Mouse (Mus musculus) spleen, postnatal 4 days (tissue): ENCODE data around the gene Adamts4.
"Not testable (repeated sequence)": the region's sequence is repeated elsewhere in the genome, so short reads cannot be mapped to it uniquely, and the experiment has no call there.

Experiments
- DNase-seq, 2 experiments: peaks; one replicate each; pipeline ENCODE4 v3.0.0; 2022; ENCODE audit warnings: low spot score in 2 of 2

Adamts4 gene

GRCm38 (mm10) chr1:171279012-171279705 is 28.9 kb downstream of the Adamts4 start:
- peak; percentile 14 to 63 for DNase-seq

- DNase-seq = peak; percentile 19 to 67
Observed at GRCm38 (mm10) chr1:171279721-171280120, 29.5 kb downstream of the Adamts4 start.

GRCm38 (mm10) chr1:171280250-171280915 is 30.2 kb downstream of the Adamts4 start:
- peak in 1 of 2 experiments; percentile 75 for DNase-seq

GRCm38 (mm10) chr1:171280916-171281527 is 30.8 kb downstream of the Adamts4 start, which contains the start of gene Ppox:
Ppox (minus strand) TSS chr1:171281186.
- peak; percentile 92 for DNase-seq

- peak; percentile 89 to 95 for DNase-seq
Observed at GRCm38 (mm10) chr1:171281528-171281923, 31.3 kb downstream of the Adamts4 start.

GRCm38 (mm10) chr1:171282086-171282805 is 32.0 kb downstream of the Adamts4 start:
- peak; percentile 16 to 63 for DNase-seq

- peak in 1 of 2 experiments; percentile 59 for DNase-seq
Observed at GRCm38 (mm10) chr1:171283188-171284160, 33.3 kb downstream of the Adamts4 start.

- peak in 1 of 2 experiments; percentile 65 for DNase-seq
Observed at GRCm38 (mm10) chr1:171284491-171284890, 34.3 kb downstream of the Adamts4 start.

GRCm38 (mm10) chr1:171285096-171285892 is 35.1 kb downstream of the Adamts4 start:
- DNase-seq = peak in 1 of 2 experiments; percentile 62

GRCm38 (mm10) chr1:171286517-171286916 is 36.3 kb downstream of the Adamts4 start:
- peak in 1 of 2 experiments; percentile 73 for DNase-seq

- peak; percentile 93 to 96 for DNase-seq
Observed at GRCm38 (mm10) chr1:171287136-171288081, 37.2 kb downstream of the Adamts4 start, which contains the start of gene Usp21. Usp21 (minus strand) TSS chr1:171287991.

- no peak for DNase-seq
Observed at GRCm38 (mm10) chr1:171288328-171288727, 38.1 kb downstream of the Adamts4 start.

- DNase-seq = no peak
Observed at GRCm38 (mm10) chr1:171293351-171293750, 43.1 kb downstream of the Adamts4 start.

- no peak for DNase-seq
Observed at GRCm38 (mm10) chr1:171293906-171294297, 43.7 kb downstream of the Adamts4 start.

- peak; percentile 80 to 91 for DNase-seq
Observed at GRCm38 (mm10) chr1:171294298-171295062, 44.3 kb downstream of the Adamts4 start, which contains the start of gene Ufc1. Ufc1 (minus strand) TSS chr1:171295024.

GRCm38 (mm10) chr1:171295063-171295402 is 44.8 kb downstream of the Adamts4 start:
- DNase-seq = no peak

- no peak for DNase-seq
Observed at GRCm38 (mm10) chr1:171298226-171298625, 48.0 kb downstream of the Adamts4 start.

GRCm38 (mm10) chr1:171306157-171306556 is 55.9 kb downstream of the Adamts4 start:
- DNase-seq = not testable (repeated sequence)
